Mouse (Mus musculus) intestine, embryonic 15.5 days (tissue): Measurements from ENCODE around the gene Acly. TPM values are rescaled to one million over a fixed set of nuclear protein-coding genes. Genes with fewer than 3 reads are reported as not detected.

Experiments
- polyA plus RNA-seq: library from polyadenylated mRNA; unstranded; fragments of >200 nt; fragmentation: Nextera tagmentation; extraction: Ambion mirVana; gene quantifications from 2 replicates; pipeline ENCODE4 v1.2.1, GENCODE M21; 2015

Acly gene
- polyA plus RNA-seq, 1 experiment from 2014 or later = 153 TPM

Other genes with a start within 250 kb of the Acly start
- gene Eif1, start 208.1 kb downstream of the Acly start, polyA plus RNA-seq = 1,793 and 1,952 TPM in 2 replicates
- 2.1 and 2.4 TPM in 2 replicates for gene Gast, start 193.6 kb downstream of the Acly start, polyA plus RNA-seq
- gene Hap1, start 171.9 kb downstream of the Acly start, polyA plus RNA-seq = 13.9 and 15.5 TPM in 2 replicates
- gene Jup, start 130.2 kb downstream of the Acly start, polyA plus RNA-seq = 133 and 139 TPM in 2 replicates
- gene P3h4, start 113.2 kb downstream of the Acly start, polyA plus RNA-seq = 44.1 and 45.4 TPM in 2 replicates
- gene Fkbp10, start 112.3 kb downstream of the Acly start, polyA plus RNA-seq = 84.2 and 86.6 TPM in 2 replicates
- gene Nt5c3b, start 86.2 kb downstream of the Acly start, polyA plus RNA-seq = 94.2 and 100 TPM in 2 replicates
- gene Klhl10, start 86.1 kb downstream of the Acly start, polyA plus RNA-seq = 0.35 and 0.47 TPM in 2 replicates
- 5.7 and 5.9 TPM in 2 replicates for gene Klhl11, start 55.3 kb downstream of the Acly start, polyA plus RNA-seq
- 0.19 and 0.20 TPM in 2 replicates for gene Ttc25, start 17.6 kb upstream of the Acly start, polyA plus RNA-seq
- gene Cnp, start 46.9 kb upstream of the Acly start, polyA plus RNA-seq = 32.1 and 34.4 TPM in 2 replicates
- gene Nkiras2, start 91.2 kb upstream of the Acly start, polyA plus RNA-seq = 57.6 and 65.0 TPM in 2 replicates
- gene Dnajc7, start 92.2 kb upstream of the Acly start, polyA plus RNA-seq = 188 TPM in 2 replicates
- 0.11 TPM in 2 replicates for gene Zfp385c, start 164.5 kb upstream of the Acly start, polyA plus RNA-seq
- 2.7 and 3.2 TPM in 2 replicates for gene Dhx58, start 176.3 kb upstream of the Acly start, polyA plus RNA-seq
- gene Kat2a, start 184.5 kb upstream of the Acly start, polyA plus RNA-seq = 48.2 and 51.9 TPM in 2 replicates
- gene Hspb9, start 185.8 kb upstream of the Acly start, polyA plus RNA-seq = 0.40 and 0.54 TPM in 2 replicates
- gene Rab5c, start 210.2 kb upstream of the Acly start, polyA plus RNA-seq = 26.1 and 26.3 TPM in 2 replicates
- 0.18 and 0.19 TPM in 2 replicates for gene Kcnh4, start 231.9 kb upstream of the Acly start, polyA plus RNA-seq
- gene Hcrt, start 234.9 kb upstream of the Acly start, polyA plus RNA-seq = not detected in 2 replicates
- gene Ghdc, start 243.0 kb upstream of the Acly start, polyA plus RNA-seq = 4.7 and 6.7 TPM in 2 replicates